Mouse (Mus musculus): ENCODE data around the gene Myh1. TPM values are rescaled to one million over a fixed set of nuclear protein-coding genes. Genes with fewer than 3 reads are reported as not detected.
A peak's percentile ranks its signal among the peaks of the same experiment; 100 is the strongest.

The Myh1 gene
- total RNA-seq (2021): 1 to 10 TPM in 1 of 2 experiments, under 1 TPM in 1; 0.14 to 3.2 TPM

GRCm38 (mm10) chr11:67199752-67200151 is at the start of gene Myh1:
TSS of gene Myh1 (plus strand) at chr11:67200052.
- no peak for DNase-seq

- DNase-seq: no peak
Measured at GRCm38 (mm10) chr11:67150237-67150636, 49.6 kb upstream of the Myh1 start.

- no peak for DNase-seq
Measured at GRCm38 (mm10) chr11:67151159-67151558, 48.7 kb upstream of the Myh1 start.

GRCm38 (mm10) chr11:67151651-67152630 is 47.9 kb upstream of the Myh1 start:
- DNase-seq: no peak

GRCm38 (mm10) chr11:67153123-67153522 is 46.7 kb upstream of the Myh1 start:
- peak; percentile 13 for DNase-seq

- no peak for DNase-seq
Measured at GRCm38 (mm10) chr11:67153843-67154242, 46.0 kb upstream of the Myh1 start.

- DNase-seq: no peak
Measured at GRCm38 (mm10) chr11:67155650-67156049, 44.2 kb upstream of the Myh1 start.

- DNase-seq: no peak
Measured at GRCm38 (mm10) chr11:67160131-67160530, 39.7 kb upstream of the Myh1 start.

GRCm38 (mm10) chr11:67163701-67164100 is 36.2 kb upstream of the Myh1 start:
- DNase-seq: no peak

GRCm38 (mm10) chr11:67164851-67165250 is 35.0 kb upstream of the Myh1 start:
- no peak for DNase-seq

GRCm38 (mm10) chr11:67169301-67169700 is 30.6 kb upstream of the Myh1 start:
- no peak for DNase-seq

- DNase-seq: no peak
Measured at GRCm38 (mm10) chr11:67170727-67171126, 29.1 kb upstream of the Myh1 start, which contains the start of gene Myh2. TSS of gene Myh2 (plus strand) at chr11:67171027.

GRCm38 (mm10) chr11:67172439-67172838 is 27.4 kb upstream of the Myh1 start:
- DNase-seq: no peak

GRCm38 (mm10) chr11:67176376-67176775 is 23.5 kb upstream of the Myh1 start:
- no peak for DNase-seq

- DNase-seq: no peak
Measured at GRCm38 (mm10) chr11:67190316-67190715, 9.5 kb upstream of the Myh1 start.

- no peak for DNase-seq
Measured at GRCm38 (mm10) chr11:67190814-67191213, 9.0 kb upstream of the Myh1 start.

- no peak for DNase-seq
Measured at GRCm38 (mm10) chr11:67191496-67191895, 8.4 kb upstream of the Myh1 start.

GRCm38 (mm10) chr11:67199321-67199720 is 531 bp upstream of the Myh1 start:
- DNase-seq: no peak

- no peak for DNase-seq
Measured at GRCm38 (mm10) chr11:67204766-67205165, 4.9 kb downstream of the Myh1 start.

- no peak for DNase-seq
Measured at GRCm38 (mm10) chr11:67221803-67222202, 22.0 kb downstream of the Myh1 start.

- no peak for DNase-seq
Measured at GRCm38 (mm10) chr11:67224466-67224865, 24.6 kb downstream of the Myh1 start.

GRCm38 (mm10) chr11:67228731-67229130 is 28.9 kb downstream of the Myh1 start:
- no peak for DNase-seq

- no peak for DNase-seq
Measured at GRCm38 (mm10) chr11:67229166-67229565, 29.3 kb downstream of the Myh1 start.

- DNase-seq: no peak
Measured at GRCm38 (mm10) chr11:67229946-67230345, 30.1 kb downstream of the Myh1 start.

All from heart, postnatal 4 days (tissue).